Mouse (Mus musculus) kidney, postnatal 25 days (tissue): ENCODE measurements around the gene Gins1.
"Not testable (repeated sequence)": the region's sequence is repeated elsewhere in the genome, so short reads cannot be mapped to it uniquely, and the experiment has no call there.

Experiments used
- DNase-seq, 2 experiments: peaks; one replicate each; pipeline ENCODE4 v3.0.0; 2021; ENCODE audit warnings: mixed read lengths in 2 of 2

The Gins1 gene

GRCm38 (mm10) chr2:150904936-150905450, at the start of gene Gins1:
Gins1 (plus strand) TSS chr2:150905400.
- DNase-seq: no peak

GRCm38 (mm10) chr2:150858724-150859487, 46.3 kb upstream of the Gins1 start:
- DNase-seq: peak; percentile 46 to 72

DNA sequence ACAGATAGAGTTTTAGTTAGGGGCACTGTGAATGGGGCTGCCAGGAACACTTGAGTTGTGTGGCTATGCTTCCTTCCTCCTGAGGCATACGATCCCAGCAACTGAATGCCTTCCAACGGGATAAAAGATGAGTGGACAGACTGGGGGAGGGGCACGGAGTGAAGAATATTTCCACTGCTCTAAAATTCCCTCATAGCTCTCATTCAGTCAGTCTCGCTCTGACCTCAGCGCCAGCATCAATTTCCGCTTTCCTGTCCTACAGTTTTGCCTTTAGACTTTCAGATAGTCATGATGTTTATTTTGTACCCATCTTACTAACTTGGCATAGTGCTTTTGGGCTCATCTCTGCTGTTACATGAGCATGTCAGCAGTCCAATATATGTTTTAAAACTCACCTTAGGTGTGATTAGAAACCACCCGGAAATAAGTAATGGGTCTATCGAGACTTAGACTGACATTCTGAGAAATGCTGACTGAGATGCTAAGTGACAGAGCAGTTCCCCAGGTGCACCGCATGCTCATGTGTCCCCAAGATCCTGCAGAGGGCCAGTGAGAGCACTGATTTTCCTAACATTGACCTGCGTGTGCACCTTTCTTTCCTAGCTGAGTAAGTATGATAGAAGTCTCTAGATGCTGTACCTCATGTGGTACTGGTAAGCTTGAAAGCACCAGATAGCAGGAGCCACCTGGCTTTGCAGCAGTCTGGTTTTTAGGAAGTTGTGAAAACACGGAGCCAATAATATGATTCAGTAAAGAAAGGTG, 45.3 kb upstream of the Gins1 start:
- DNase-seq: no peak

DNA sequence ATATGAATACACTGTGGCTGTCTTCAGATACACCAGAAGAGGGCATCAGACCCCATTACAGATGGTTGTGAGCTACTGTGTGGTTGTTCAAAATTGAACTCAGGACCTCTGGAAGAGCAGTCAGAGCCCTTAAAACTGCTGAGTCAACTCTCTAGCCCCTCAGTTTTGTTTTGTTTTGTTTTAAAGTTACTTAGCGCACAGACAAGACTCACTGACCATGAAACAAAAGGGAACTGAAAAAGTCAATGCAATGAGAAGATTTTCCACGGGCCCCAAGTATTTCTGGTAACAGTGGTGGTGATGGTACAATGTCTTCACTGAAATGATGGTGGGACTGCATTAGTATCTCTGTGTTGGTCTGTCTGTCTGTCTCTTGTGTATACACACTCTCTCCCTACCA, 44.1 kb upstream of the Gins1 start:
- DNase-seq: no peak

GRCm38 (mm10) chr2:150867021-150867420, 38.2 kb upstream of the Gins1 start:
- DNase-seq: no peak

GRCm38 (mm10) chr2:150869446-150869845, 35.8 kb upstream of the Gins1 start:
- no peak for DNase-seq

DNA sequence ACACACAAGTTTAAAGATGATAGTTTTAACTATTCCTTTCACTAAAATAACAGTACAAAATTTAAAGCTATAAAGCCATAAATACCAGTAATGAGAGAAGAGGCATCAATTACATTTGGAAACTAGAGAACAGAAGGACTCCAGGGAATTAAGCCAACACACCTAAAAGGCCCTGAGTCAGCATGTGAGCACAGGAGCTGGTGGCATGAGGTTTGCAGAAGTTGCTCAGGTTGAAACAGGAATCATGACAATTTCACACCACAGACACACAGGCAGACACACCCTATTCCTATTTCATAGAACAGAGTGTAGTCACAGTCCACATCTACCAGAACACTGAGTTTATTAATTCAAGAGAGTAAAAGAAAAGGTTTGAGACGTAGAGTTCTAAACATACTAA, 30.7 kb upstream of the Gins1 start:
- DNase-seq: no peak

DNA sequence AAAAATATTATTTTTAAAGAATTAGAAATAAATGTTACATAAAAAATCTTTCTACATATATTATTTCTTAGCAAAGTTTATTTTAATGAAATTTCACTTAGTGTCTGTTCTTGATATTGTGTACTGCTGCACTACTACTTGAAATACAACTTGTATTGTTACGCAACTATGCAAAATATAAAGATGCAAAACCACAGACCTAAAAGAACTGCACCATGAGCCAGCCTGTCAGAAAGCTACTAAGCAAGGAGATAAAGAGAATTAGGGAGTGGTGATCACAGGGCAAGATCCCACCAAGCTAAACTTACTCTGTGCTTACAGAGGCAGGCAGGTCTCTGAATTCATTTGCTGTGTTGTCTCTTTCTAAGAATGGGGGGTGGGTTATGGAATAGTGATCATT, 30.0 kb upstream of the Gins1 start:
- DNase-seq: no peak

- DNase-seq: peak; percentile 34 to 45
These were observed 27.6 kb upstream of the Gins1 start for GRCm38 (mm10) chr2:150877561-150877960.

DNA sequence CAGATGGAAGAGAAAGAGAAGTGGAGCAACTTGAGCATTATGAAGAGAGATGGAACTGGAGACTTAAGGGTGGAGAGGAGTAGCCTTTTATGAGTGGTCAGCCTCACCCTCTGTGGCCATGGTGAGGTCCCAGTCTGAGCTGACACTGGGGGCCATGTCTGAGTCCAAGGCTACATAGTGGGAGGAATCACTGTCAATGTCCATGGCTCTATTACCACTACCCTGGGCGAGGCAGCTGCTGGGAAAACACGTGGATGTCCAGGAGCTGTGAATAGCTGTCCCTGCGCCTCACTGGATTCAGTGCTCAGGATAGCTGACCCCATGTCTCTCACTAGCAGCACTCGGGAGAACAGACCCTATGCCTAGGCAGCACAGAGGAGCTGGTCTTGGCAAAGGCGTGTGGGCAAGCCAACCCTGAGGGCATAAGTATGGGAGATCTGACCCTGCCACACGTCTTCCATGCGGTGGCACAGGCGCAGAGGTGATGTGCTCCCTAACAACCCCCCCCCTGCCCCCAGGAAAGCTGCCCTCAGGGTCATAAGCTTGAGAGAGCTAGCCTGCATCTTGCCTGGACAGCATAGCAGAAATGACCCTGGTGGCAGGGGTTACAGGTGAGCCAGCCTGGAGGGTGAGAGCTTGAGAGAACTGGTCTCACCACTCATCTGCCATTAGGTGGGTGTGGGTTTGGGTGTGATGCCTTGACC, 21.0 kb upstream of the Gins1 start:
- DNase-seq: no peak

- DNase-seq: no peak
These were observed 20.5 kb upstream of the Gins1 start for GRCm38 (mm10) chr2:150884779-150885110.

DNA sequence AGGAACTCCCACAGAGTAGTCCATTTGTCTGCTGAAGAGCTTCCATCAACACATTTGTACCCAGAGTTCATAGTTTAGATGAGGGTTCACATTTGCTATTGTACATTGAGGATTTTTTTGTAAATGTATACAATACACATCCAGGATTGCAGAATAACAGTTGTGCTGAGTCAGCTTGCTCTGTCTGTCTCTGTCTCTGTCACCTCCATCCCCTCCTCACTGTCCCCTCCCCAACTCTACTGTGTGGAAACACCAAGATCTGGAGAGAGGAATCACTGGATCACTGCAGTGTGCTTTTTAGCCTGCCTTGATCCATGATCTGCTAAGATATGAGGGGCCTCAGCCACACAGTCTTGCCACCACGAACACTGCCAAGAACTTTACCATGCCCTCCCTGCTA, 19.4 kb upstream of the Gins1 start:
- no peak for DNase-seq

GRCm38 (mm10) chr2:150886315-150886714, 18.9 kb upstream of the Gins1 start:
- no peak for DNase-seq

DNA sequence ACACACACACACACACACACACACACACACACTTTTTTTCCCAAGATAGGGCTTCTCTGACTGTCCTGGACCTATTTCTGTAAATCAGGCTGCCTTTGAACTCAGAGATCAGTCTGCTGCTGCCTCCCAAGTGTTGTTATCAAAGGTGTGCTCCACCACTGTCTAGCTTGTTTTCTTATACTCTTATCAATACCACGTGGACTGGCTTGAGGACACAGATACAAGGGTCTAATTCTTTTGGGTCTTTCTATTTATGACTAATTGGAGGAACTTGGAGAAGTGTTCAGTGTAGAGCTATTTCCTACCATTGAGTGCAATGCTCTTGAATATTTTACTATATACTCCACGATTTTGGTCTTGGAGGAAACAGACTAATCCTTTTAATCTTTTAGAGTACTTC, 17.8 kb upstream of the Gins1 start:
- no peak for DNase-seq

- no peak for DNase-seq
These were observed 10.5 kb upstream of the Gins1 start for GRCm38 (mm10) chr2:150894617-150895267.

DNA sequence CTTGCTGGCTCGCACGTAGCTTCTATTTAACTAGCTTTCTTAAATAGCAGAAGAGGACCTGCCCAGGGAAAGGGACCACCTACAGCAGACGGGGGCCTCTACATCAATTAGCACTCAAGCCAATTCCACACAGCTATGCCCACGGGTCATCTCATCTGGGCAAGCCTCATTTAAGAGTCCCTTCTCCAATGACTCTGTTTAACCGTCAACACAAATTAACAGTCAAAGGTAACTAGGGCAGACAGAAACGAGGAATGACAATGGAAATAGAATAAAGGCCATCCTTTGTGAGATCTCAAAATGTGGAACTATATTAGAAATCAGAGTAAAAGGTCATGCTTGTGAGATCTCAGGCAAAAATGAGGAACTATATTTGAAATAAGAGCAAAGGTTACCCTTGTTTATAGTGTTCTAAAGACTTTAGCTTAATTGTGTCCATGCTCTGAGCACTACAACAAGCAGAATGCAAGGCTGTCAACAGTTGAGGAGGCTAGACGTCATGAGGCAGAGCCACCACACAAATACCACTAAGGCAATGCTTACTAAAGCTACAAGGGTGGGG, 9.4 kb upstream of the Gins1 start:
- no peak for DNase-seq

DNA sequence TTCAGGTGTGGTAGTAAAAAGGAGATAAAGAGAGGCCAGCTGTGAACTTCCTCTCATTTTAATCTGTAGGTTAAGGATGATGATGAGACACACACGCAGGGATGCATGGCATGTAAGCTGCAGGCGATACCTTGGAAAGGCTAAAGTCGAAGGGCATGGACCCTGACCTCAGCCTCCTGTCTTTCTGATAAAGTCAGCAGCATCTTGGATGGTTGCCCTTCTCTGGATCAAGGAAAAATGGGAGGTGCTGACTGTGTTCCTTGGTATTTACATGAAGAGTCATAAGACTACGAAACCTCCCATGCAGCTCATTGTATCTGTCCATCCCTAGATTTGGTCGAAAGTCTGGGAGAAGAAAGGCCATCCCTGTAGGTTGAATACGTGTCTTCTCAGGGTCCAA, 4.9 kb upstream of the Gins1 start:
- DNase-seq: no peak

DNA sequence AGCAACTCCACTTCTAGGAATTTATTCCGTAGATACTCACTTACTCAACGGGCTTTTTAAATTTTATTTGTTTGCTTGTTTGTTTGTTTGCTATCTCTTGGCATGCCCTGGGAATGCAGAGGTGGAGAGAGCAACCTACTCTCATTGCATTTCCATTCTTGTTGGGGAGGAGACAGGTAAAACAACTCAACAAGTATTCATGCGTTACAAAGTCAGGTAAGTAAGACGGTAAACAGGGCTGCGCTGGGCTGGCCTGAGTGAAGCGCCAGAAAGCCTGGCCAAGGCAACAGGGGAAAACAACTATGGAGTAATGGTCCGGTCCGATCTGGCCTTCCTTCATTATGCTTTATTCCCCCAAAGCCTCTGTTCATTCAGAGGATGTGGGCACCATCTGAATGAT, 2.9 kb upstream of the Gins1 start:
- DNase-seq: no peak

GRCm38 (mm10) chr2:150904272-150904935, 796 bp upstream of the Gins1 start, which contains the start of gene Abhd12:
Abhd12 (minus strand) TSS chr2:150904741.
- peak; percentile 99 for DNase-seq

GRCm38 (mm10) chr2:150908881-150909280, 3.7 kb downstream of the Gins1 start:
- not testable (repeated sequence) for DNase-seq

DNA sequence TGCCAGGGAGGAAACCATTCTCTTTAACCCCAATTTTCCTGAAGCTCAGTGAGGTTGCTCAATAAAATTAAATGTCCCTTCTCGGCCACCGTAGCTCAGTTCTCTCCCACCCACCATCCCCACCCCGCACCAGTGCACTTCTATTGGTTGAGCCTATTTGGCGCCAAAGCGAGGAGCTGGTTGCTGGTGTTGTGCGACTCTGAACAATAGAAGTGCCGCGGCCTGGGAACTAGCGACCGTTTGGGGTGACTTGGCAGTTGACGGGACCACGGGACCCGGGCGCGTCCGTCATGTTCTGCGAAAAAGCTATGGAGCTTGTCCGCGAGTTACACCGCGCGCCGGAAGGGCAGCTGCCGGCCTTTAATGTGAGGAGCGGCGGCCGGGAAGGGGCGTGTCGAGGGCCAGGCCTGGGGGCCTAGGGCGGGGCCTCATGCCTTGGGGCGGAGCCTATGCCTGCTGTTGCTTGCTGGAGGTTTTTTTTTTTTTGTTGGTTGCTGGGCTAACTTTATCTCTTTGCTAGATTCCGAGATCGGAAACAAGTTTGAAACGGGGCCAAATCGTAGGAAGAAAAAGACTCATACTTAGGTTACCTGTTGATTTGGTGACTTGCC, 4.3 kb downstream of the Gins1 start:
- peak; percentile 97 for DNase-seq
